Mouse (Mus musculus) CH12.LX (cell line): ENCODE data around the gene Opa1.

ENCODE experiments used
- CTCF ChIP-seq, 2 experiments: IDR thresholded peaks in 1 of 2; conservative IDR thresholded peaks in 1 of 2; 2 replicates each; pipeline ENCODE4 v1.5.1; 2011 to 2012; ENCODE audit warnings: low read depth in 2 of 2, low read length in 2 of 2, improper control_type of control experiment in 1 of 2, inconsistent platforms in 1 of 2, mild to moderate bottlenecking in 1 of 2, moderate library complexity in 1 of 2
- E2F4 ChIP-seq: IDR thresholded peaks from 2 replicates; pipeline ENCODE4 v1.6.1; 2011; ENCODE audit warnings: low read depth, low read length, improper control_type of control experiment; ENCODE audit not compliant: insufficient replicate concordance
- EP300 ChIP-seq: IDR thresholded peaks from 2 replicates; pipeline ENCODE4 v1.6.1; 2011; ENCODE audit warnings: low read length, improper control_type of control experiment
- NRF1 ChIP-seq: IDR thresholded peaks from 2 replicates; pipeline ENCODE4 v1.6.1; 2014; ENCODE audit warnings: low read depth, mild to moderate bottlenecking, inconsistent platforms, low read length, improper control_type of control experiment, moderate library complexity
- POLR2A ChIP-seq: IDR thresholded peaks from 2 replicates; pipeline ENCODE4 v1.6.1; 2011; ENCODE audit warnings: low read depth, mild to moderate bottlenecking, improper control_type of control experiment, low read length
- POLR2AphosphoS2 ChIP-seq: IDR thresholded peaks from 2 replicates; pipeline ENCODE4 v1.6.1; 2011; ENCODE audit warnings: low read depth, low read length, improper control_type of control experiment
- RCOR1 ChIP-seq: conservative IDR thresholded peaks from 2 replicates; pipeline ENCODE4 v1.6.1; 2012; ENCODE audit warnings: low read depth, mild to moderate bottlenecking, inconsistent platforms, low read length, improper control_type of control experiment
- USF2 ChIP-seq: conservative IDR thresholded peaks from 2 replicates; pipeline ENCODE4 v1.6.1; 2011; ENCODE audit warnings: low read depth, low read length, improper control_type of control experiment

DNA sequence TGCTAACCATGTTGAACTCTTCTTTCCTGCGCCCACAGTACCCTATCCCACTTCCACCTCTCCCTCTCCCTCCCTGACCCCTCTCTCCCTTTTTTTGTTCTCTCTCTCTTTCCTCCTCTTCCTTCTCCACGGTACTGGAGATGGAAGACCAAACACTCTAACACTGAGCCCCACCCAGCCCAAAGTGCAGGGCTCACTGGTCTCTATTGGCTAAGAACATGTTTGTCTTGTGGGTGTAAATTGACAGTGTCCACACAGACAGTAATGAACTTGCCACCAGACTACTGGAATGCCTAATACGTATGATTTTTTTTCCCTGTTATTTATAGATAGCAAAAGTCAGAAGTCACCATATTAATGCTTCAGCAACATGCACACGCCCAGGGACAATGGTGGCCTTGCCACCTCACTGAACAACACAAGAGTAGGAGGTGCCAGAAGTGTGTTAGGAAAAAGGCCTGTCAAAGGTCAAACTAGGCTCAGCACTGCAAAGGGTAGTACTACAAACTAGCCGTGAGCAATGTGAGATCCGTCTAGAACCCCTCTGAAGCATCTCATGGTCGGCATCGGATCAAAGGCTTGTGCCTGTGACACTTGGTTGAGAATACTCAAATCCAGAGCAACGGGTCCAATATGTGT is 77.2 kb downstream of the Opa1 start:
- TF ChIP-seq EP300, result no peak
- TF ChIP-seq RCOR1, result no peak
- no peak for TF ChIP-seq CTCF (conservative IDR thresholded peaks at IDR 0.05 in 1 of 2, IDR thresholded peaks at IDR 0.05 in 1 of 2; ENCODE audit: low read depth in 2 of 2, low read length in 2 of 2)
- no peak for TF ChIP-seq POLR2A
- no peak for TF ChIP-seq E2F4
- TF ChIP-seq USF2, result no peak
- TF ChIP-seq POLR2AphosphoS2, result no peak
- TF ChIP-seq NRF1, result no peak
